Mouse (Mus musculus): ENCODE results near the gene Kif24. TPM values are rescaled to one million over a fixed set of nuclear protein-coding genes. Genes with fewer than 3 reads are reported as not detected.

Gene Kif24
- 1 to 10 TPM; 1.2 to 1.4 TPM for polyA plus RNA-seq (2017; shearing (Covaris generic))

GRCm38 (mm10) chr4:41464345-41465286 lies at the start of gene Kif24, which contains the start of gene Nudt2:
Gene Kif24, minus strand, starts transcription at chr4:41464887.
Gene Nudt2, plus strand, starts transcription at chr4:41465151.

DNA sequence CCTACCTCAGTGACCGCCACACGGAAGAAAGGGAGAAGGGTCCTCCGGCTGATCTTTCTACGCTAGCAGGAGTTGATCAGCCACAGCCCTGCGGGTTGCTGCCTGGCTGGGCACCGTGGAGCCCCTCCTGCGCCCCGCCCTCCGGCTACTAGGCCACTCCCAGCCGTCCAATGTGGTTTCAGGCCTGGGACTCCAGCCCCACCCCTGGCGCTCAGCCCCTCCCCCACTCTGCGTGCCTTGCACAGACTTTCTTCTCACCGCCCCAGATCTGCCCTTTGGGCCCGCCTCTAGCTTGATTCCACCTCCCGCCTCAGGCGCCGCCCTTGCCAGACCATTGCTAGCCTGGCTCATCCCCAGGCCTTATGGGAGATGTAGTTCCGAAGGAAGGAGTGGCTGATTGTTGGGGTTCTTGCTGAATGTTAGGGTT lies 38.3 kb upstream of the Kif24 start, which contains the start of gene AI464131:
Gene AI464131 (minus strand): TSS at position 91 of the 427 bp plus-strand sequence.

GRCm38 (mm10) chr4:41348584-41349198 lies 116.0 kb downstream of the Kif24 start, which contains the start of gene Ubap1:
Gene Ubap1, plus strand, starts transcription at chr4:41348996.

Other genes with a start within 250 kb of the Kif24 start
- gene Ubap2, start 189.7 kb downstream of the Kif24 start, polyA plus RNA-seq (2017; shearing (Covaris generic)), result 10 to 100 TPM; 41.9 to 54.9 TPM
- gene Dcaf12, start 150.0 kb downstream of the Kif24 start, polyA plus RNA-seq (2017; shearing (Covaris generic)), result 10 to 100 TPM; 44.8 to 83.0 TPM
- 10 to 100 TPM; 66.0 to 72.0 TPM for gene Ubap1, start 115.9 kb downstream of the Kif24 start, polyA plus RNA-seq (2017; shearing (Covaris generic))
- 10 to 100 TPM; 15.3 to 16.5 TPM for gene Nudt2, start 264 bp upstream of the Kif24 start, polyA plus RNA-seq (2017; shearing (Covaris generic))
- gene AI464131, start 38.2 kb upstream of the Kif24 start, polyA plus RNA-seq (2017; shearing (Covaris generic)), result under 1 TPM; 0.24 to 0.72 TPM
- not detected for gene 1110017D15Rik, start 52.4 kb upstream of the Kif24 start, polyA plus RNA-seq (2017; shearing (Covaris generic))
- gene Fam219a, start 104.7 kb upstream of the Kif24 start, polyA plus RNA-seq (2017; shearing (Covaris generic)), result 1 to 10 TPM; 3.1 to 3.5 TPM
- not detected for gene Dnaic1, start 104.9 kb upstream of the Kif24 start, polyA plus RNA-seq (2017; shearing (Covaris generic))
- under 1 TPM in 1 of 2 experiments, not detected in 1; 0.50 TPM for gene Enho, start 175.4 kb upstream of the Kif24 start, polyA plus RNA-seq (2017; shearing (Covaris generic))
- gene Cntfr, start 232.2 kb upstream of the Kif24 start, polyA plus RNA-seq (2017; shearing (Covaris generic)), result not detected
- gene Il11ra1, start 235.1 kb upstream of the Kif24 start, polyA plus RNA-seq (2017; shearing (Covaris generic)), result 1 to 10 TPM; 2.7 to 5.1 TPM
- gene Rpp25l, start 248.6 kb upstream of the Kif24 start, polyA plus RNA-seq (2017; shearing (Covaris generic)), result 10 to 100 TPM; 45.8 to 48.4 TPM

Measured in activated CD4-positive, CD25-positive, alpha-beta regulatory T cell (primary cell).